Mouse (Mus musculus) adrenal gland, adult 8-10 months (tissue): ENCODE measurements at regions not wholly inside any gene's neighbourhood (a gene's known extent, or its start where the extent isn't known, plus 50 kb on each side); places are given as distances from the start of the nearest gene placed in this dataset.

ENCODE experiments used
- DNase-seq: peaks from one replicate; pipeline ENCODE4 v3.0.0; 2022

DNA sequence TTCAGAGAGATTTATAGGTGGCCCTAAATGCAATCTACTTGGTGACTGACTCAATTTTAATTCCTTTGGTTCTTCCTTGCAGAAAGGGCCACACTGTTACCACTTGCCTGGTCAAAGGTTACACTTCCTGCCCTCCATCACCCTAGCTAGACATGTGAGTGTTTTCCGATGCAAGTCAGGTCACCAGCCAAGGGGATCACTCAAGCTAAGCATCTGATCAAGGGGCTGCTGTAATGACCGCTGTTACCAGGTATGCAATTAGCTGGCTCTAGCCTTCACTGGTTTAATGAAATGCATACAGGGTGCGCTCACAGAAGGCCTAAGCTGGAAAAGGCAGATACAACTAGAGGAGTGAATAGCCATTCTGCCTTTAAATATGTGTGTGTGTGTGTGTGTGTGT lies 105.1 kb downstream of the Mtx2 start:
- no peak for DNase-seq

DNA sequence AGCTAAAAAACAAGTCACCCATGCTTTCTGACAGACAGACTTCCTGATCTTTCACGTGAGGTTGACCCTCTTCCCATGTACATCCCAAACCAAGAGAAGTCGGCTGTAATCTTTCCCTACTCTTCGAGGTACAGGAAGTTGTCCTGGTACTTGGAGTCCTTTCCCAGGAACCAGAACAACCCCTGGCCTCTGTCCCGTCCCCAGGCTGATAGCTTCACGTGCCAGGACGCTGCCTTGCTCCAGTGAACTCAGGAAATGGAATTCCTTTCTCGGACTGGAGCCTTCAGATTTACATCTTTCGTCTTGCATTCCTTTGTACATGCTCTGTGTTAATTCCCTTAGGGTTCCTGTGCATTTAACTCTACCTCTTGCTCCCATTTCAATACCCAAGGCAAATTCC lies 107.6 kb downstream of the Mtx2 start:
- DNase-seq, result peak; percentile 5

DNA sequence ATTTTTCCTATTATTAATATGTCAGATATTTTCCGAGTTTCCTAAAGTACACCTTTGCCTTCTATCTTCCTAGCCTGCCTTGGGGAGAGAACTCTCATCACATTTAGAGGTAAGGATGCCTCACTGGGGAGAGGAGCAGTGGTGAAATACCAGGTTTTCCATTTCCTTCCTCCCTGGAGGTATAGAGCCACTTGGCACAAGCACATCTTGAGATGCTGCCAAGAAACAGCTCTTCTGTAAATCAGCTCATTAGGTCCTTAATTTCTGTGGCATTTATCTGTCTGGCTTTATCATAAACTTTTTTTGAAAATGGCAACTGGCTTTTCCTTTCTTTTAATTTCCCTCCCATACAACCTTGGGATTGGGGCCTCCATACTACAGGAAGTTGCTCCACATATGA lies 108.2 kb downstream of the Mtx2 start:
- no peak for DNase-seq

DNA sequence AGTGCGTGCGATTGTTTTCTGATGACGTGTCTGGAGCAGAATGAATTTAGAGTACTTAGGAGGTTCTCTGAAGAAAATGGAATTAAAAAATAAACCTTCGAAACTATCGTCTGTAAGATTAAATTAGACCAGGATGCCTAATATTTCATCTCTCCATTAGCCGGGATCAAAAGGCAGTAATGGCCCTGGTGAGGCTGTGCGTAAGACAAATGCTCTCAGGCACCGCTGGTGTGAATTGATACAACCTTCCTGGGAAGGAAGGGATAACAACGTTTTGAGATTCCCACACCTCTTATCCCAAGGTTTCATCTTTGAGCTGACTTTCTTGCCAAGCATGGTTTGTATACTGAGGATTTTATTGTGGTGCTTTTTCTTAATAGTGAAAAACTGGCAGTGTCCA lies 113.1 kb downstream of the Mtx2 start:
- DNase-seq, result no peak

DNA sequence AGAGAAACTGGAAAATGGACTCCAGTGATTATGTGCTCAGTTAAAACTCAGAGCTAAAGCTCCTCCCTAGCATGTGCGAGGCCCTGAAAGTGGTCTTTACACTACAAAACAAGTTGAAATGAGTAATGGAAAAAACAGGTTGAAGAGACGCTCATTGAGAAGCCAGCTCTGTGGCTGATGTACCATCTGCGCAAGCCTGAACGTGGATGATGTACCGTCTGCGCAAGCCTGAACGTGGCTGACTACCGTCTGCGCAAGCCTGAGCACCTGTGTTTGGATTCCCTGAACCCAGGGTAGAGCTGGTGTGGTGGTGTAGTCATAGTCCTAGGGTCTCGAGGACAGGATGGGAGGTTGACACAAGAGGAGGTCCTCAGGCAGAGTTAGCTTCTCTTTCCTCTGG lies 116.4 kb downstream of the Mtx2 start:
- DNase-seq, result no peak

DNA sequence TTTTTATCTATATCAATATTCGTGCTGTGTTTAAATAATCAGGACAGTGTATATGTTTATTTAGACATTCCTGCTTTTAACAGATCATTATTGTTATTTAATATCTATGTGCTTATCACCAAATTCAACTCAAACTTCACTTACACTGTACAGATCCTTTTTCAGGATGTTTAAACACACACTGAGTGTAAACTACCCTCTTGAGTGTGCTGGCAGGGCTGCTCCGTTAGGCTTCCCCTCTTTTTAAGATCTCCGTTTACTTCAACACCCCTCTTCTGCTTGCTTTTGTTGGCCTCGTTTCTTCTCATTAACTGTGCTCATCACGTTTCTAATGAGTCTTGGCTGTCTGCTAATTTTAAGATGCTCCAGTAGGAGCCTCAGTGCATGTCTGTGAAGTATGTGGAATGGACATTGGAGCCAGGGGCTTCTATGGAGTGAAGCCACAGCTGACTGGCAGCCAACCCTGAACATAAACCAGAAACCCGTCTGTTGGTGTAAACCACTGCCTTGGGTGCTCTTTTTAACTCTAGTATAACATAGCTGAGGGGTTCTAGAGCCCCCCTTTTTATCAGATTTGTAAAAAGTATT lies 117.1 kb downstream of the Mtx2 start:
- no peak for DNase-seq

DNA sequence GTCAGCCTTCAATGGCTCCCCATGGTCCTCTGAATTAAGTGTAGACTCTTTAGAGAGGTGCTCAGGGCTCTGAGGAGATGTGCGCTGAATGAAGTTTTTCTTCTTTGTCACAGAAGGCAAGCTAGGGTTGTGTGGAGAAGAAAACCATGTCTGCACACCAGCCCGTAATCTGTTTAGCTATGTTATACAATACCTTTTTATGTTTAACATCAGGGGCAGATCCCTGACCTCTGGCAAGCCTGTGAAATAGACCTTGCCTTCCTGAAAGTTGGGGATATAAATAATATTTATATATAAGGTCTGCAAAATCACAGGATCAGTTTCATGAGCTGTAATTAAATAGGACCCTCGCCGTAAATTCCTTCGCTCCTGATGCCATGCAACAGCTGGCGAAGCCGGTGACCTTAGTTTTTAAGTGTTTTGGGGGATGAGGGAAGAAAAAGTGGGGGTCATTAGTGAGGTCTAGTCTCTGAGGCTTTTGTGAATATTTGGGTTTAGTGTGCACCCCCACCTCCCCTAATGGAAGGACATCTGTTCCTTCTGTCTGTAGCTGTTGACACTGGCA lies 119.7 kb downstream of the Mtx2 start:
- no peak for DNase-seq

DNA sequence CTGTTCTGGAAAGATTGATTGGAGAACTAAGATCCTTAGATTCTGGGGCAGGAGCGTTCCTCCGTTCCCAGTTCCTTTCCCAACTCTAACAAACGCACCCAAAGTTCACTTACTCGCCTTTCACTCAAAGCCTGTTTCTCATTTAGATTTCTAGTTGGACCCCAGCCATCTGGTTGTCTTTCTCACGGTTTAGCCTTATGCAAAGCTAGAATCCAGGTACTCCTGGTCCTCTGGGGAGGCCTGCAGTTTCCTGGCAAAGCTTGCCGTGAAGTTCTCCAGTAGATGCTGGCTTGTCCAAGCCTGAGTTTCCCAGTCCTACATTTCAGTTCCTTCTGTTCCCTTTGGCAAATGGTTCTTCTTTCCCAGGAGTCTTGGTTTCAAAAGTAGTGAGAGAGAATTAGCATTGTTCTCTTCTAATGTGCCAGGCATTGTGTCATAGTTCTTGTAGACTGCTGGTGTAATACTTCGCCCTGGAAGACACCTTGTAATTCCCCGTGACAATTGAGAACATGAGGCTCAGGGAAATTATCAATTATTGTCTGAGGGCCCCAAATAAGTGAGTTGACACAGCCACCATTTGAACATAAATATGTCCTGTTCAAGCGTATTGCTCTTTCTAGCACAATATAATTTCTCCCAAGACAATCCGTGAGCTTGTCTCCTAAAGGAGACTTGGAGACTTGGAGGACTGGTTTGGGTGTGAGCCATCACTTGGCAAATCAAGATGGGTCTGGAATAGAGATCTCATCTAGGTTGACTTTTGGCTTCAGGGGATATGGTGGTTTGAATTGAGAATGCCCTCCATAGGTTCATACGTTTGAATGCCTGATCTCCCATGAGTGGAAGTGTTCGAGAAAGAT lies 126.0 kb downstream of the Mtx2 start:
- no peak for DNase-seq

DNA sequence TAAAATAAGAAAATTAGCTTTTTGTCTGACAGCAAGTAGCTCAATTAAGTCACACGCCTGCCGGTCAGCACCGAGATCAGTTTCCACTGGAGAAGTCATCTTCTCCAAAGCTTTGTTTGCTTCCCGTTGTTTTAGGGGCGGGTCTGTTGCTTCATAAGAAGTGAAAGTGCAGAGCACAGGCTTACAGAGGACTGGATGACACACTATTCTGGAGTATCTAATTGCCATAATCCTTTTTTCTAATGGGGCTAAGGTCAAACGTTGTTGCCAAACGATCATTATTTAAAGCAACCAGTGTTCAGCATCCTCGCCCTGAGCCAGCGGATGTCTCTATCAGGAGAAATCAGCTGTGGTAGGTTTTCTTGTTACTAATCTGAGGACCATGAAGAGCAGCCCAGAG lies 128.5 kb downstream of the Mtx2 start:
- DNase-seq, result no peak

DNA sequence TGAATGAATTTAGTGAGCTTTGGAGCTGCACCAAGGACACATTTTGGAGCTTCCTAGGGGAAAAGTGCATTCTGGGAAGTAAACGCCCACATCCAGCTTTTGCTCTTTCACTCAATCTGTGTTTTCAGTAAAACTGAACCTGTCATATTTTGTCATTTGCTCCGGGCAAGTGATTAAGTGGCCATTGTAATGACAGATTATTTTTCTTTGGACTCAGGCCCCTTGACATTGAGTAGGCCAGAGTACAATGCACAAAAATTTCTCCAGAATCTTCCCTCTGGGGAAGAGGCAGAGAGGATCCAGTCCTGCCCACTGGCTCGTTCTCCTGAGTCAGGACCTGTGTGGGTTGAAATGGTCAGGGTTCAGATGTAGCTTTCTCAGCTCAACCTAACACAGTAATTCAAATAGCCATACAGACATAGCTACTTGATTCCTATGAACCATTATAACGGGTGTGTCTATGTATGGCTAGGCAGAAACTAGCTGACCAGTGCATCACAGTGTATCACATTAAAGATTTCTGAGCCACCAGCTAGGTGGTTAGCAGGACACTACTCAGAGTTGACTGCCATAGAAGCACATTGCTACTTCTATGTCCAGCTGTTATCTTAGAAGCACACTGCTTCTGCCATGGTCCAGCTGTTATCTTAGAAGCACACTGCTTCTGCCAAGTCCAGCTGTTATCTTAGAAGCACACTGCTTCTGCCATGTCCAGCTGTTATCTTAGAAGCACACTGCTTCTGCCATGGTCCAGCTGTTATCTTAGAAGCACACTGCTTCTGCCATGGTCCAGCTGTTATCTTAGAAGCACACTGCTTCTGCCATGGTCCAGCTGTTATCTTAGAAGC lies 129.9 kb downstream of the Mtx2 start:
- DNase-seq, result no peak

DNA sequence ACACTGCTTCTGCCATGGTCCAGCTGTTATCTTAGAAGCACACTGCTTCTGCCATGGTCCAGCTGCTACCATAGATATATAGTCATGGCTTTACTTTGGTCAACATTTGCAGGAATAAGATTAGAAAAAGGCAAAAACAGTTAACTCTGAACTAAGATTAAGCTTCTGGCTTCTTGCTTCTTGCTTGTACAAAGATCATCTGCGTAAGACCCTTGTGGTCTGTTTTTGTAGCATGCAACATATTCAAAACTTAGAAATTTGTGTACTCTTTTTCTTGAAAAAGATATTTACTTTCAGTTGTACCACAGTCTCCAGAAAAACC lies 130.5 kb downstream of the Mtx2 start:
- DNase-seq, result no peak

DNA sequence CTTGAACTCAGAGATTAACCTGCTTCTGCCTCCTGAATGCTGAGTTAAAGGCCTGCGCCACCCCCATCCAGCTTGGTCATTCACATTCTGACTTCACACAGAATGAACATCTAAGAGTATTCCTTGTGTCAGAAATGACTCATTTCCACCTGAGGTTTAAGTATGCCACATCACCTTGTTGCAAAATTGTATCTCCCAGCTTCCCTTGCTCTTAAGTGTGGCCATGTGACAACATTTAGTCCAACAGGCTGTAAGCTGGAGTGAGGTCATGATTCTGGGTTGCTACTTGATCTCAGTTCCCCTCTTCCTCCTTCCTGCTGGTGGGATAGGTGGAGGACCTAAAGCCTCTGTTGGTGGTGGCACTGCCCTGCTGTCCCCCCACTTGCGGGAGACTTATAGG lies 131.0 kb downstream of the Mtx2 start:
- no peak for DNase-seq

DNA sequence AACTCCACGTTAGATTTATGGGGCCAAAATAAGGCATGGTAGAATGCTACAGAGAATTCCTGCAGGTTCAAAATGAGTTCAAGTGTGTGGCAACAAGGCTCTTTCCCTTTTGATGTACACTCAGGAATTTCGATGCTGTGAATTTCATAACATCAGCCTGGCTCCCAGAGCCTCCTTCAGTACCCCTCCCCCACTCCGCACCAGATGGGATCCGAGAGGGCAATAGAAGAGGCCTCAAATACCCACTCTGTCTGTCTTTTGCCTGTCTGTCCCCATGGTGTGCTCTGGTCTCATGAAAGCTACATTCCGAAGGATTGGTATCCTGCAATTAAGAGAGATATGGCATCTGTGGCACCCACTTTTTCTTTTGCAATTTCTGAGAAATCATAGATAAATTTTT lies 134.3 kb downstream of the Mtx2 start:
- DNase-seq, result no peak

DNA sequence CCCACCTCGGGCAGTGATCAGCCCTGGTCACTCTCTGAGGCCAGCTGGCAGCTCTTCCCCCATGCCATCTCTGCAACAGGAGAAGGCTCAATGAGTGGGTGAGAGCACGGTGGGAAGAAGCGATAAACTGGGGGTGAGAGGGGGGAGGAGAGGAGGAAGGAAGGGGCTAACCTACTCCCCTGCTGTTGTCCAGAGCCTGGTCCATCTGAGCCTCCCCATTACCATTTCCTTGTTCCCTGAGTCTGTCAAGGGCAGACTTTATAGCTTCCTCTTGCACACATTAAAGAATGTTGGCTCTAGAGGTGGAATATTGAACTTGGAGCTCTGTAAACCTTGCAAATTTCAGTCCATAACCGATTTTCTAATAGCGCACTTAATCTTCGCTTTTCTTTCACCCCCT lies 136.8 kb downstream of the Mtx2 start:
- DNase-seq, result no peak

DNA sequence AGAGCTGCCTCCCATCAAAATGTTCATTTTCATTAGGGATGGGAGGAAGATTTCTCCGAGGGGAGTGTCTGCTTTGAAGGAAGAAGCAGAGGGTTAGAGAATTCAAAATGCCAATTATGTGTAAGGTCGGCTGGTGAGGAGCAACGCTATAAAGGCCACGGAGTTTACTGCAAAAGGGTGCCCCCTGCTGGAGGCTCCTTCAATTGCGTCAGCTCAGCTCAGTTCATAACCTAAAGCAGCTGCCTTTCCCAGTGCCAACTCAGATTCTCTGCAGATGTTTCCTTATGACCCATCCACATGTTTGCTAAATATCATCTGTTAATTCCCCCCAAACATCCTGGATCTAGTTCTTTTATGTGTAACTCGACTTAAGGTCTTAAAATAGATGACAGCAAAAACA lies 138.8 kb downstream of the Mtx2 start:
- DNase-seq, result peak; percentile 70

DNA sequence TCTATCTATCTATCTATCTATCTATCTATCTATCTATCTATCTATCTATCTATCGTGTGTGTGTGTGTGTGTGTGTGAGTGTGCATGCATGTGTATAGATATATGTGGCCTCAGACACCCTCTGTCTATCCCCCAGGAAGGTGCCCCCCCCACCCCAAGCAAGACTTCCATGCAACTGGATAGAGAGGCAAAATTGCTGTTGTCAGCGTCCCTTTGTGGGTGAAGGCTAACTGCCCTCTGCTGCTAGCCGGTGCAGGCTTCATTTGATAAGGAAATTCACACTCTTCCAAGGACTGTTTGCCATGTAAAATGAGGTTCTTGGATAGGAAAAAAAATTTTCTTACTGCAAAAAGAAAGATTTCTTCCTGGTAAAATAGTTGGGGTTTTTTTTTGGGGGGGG lies 139.4 kb downstream of the Mtx2 start:
- no peak for DNase-seq

DNA sequence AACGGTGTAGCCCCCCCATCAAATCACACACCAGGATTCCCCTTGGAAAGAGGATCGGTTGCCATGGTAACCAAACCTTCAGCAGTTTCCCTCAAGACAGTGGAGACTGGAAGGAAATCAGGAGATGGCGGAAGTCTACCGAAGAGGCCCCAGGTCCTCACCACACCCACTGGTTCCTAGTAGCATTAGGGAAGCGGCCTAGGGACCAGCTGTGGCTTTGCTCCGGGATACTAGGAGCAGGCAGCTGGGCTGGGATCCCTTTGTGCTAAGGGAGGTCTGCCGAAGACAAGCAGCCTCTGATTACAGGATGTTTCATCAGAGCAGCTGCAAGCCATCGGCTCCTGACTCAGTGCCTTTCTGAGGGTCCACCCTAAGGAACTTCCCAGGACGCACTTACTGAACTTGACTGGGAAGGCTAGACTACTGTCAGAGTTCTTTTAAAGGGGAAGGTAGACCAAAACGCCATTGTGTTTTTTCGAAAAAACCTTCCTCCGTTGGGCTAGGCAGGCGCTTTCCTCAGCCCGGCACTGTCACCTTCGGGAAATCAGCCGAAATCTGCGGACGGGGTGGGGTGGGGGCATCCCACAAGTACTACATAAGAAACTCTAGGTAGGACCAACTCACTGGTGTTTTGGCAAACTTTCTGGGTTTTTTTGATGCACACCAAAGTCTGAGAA lies 139.9 kb downstream of the Mtx2 start:
- no peak for DNase-seq

DNA sequence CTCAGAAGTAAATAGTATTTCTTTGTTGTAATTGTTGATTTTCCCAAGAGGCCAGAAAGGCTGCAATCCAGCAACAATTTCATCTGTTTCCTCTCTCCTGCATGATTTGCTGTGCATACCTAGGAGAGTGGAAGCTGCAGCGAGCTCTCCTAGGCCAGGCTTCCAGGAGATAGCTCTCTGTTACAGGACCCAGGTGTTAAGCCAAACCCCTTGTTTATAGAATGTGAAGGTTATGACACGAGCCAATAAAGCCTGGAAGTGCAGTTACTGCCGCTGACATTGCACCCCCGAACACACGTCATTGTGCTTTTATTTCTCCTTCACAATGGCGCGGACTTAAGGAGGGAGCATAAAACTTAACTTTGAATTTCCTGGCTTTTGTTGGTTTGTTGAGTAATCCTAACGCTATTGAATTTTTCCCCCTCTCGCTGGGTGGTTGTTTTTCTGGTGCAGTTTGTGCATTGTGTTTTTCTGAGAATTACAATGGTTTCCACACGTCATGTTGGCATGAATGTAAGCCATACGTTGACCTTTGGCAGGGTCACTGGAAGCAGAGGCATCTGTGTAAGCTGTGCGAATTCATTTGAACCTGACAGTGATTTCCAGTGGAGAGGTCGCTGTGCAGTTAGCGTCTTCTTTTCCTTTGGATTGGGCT lies 145.1 kb downstream of the Mtx2 start:
- DNase-seq, result no peak

DNA sequence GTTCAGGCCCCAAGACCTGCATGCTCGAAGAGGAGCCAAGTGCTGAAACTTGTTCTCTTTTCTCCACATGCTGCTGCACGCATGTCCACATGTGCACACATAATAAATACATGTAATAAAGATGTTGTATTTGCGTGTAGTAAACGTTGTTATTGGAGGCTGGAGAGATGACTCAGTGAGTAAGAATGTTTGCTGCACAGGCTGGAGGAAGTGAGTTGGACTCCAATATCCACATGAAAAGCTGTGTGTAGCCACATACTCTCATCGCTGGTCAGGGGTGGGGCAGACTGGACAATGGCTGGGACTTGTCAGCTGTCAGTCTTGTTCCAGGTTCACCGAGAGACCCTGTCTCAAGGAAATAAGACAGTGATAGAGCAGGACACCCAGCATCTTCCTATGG lies 147.8 kb downstream of the Mtx2 start:
- no peak for DNase-seq

DNA sequence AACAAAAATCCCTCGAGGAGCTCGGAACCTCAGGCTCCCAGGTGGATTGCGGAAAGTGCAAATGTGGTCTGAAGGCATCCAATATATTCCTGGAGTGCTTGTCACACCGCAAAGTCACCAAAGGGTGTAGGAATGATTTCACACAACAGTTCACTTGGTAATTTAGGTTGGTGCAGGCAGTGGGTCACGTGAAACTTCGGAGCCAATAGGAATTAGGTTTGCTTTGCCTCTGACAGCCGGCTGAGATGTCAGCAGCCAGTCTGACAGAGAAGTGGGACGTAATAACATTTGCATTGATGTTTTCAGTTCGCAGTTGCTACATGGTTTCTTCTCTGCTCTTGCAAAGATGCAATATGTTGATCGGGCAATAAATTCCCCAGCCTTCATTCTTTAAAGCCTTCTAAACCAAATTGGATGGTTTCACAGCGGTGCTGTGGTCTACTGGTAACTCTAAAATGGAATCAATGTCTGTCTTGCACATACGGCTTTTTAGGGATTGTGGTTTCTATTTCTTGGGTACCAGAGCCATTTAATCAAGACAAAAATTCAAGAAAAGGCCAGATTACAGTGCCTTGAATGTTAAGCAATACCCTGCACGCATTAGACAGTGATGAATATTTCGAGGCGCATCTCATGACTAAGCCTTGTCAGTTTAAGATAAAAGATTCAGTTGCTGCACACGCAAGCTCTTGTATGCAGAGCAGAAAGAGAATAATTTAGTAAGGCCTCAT lies 149.2 kb downstream of the Mtx2 start:
- DNase-seq, result no peak

DNA sequence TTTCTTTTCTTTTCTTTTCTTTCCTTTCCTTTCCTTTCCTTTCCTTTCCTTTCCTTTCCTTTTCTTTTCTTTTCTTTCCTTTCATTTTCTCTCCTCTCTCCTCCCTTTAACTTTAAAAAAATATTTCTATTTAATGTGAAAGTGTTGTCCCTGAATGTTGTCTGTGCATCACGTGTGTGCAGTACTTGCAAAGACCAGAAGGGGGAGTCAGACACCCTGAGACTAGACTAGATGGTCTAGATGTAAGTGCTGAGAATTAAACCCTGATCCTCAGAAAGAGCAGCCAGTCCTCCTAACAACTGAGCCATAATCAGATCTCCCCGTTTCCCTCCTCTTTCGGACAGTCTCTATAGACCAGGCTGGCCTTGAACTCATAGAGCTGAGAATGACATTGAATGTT lies 151.7 kb downstream of the Mtx2 start:
- DNase-seq, result no peak

DNA sequence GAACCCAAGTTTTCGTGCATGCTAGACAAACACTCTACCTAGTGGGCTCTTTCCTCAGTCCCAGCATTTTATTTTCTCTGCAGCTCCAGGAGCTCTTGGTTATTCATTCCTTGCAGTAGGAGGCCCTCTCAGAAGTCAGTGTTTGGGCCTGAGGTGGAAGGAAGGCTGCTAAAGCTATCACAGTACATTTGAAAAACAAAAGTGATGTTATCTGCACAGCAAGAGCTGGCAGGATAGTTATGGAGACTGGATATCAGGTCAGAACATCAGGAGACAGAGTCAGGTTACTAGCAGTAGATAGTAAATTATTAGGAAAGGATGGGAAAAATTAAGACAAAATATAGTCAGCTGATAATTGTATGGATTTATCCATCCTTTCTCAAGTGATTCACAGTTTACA lies 152.2 kb downstream of the Mtx2 start:
- no peak for DNase-seq
